Mouse (Mus musculus) CH12.LX (cell line): Measurements from ENCODE around the gene Gpatch1. TPM values are rescaled to one million over a fixed set of nuclear protein-coding genes. Genes with fewer than 3 reads are reported as not detected.

Experiments used
- DNase-seq: peaks from one replicate; pipeline ENCODE4 v3.0.0-alpha.2; 2013; ENCODE audit errors: extremely low read depth
- H3K27ac ChIP-seq: 2 replicates; pipeline ENCODE4 v1.5.1; 2012; ENCODE audit warnings: low read depth, mild to moderate bottlenecking, control low read depth, moderate library complexity; ENCODE audit not compliant: insufficient read depth
- H3K27me3 ChIP-seq: replicated peaks from 2 replicates; pipeline ENCODE3; 2012; ENCODE audit warnings: inconsistent platforms
- H3K36me3 ChIP-seq, 2 experiments: replicated peaks in 1 of 2; 2 replicates each; pipeline versions ENCODE3 to v1.6.1; 2012; ENCODE audit warnings: inconsistent platforms in 1 of 2, low read length in 1 of 2, mild to moderate bottlenecking in 1 of 2, mixed read lengths in 1 of 2, moderate library complexity in 1 of 2; ENCODE audit not compliant: control insufficient read depth in 1 of 2, insufficient read depth in 1 of 2
- H3K4me1 ChIP-seq, 2 experiments: 2 replicates each; pipeline ENCODE4 v1.6.1; 2012; ENCODE audit warnings: inconsistent platforms in 1 of 2, moderate library complexity in 1 of 2; ENCODE audit not compliant: insufficient read depth in 2 of 2, control insufficient read depth in 1 of 2
- H3K4me2 ChIP-seq: 2 replicates; pipeline ENCODE4 v1.6.1; 2012; ENCODE audit warnings: low read depth, mild to moderate bottlenecking, control low read depth; ENCODE audit not compliant: poor library complexity, insufficient read depth, severe bottlenecking
- H3K4me3 ChIP-seq, 3 experiments: fragments of 150-350 bp in 1 of 3; sonication (generic) in 1 of 3; replicated peaks in 1 of 3; 2 replicates each; pipeline versions ENCODE3 to v1.5.1; 2011 to 2012; ENCODE audit warnings: low read depth in 2 of 3, low read length in 2 of 3, mild to moderate bottlenecking in 2 of 3, moderate library complexity in 2 of 3, control low read depth in 1 of 3, improper control_type of control experiment in 1 of 3, inconsistent platforms in 1 of 3, mixed read lengths in 1 of 3; ENCODE audit not compliant: poor library complexity in 1 of 3
- H3K79me2 ChIP-seq: replicated peaks from 2 replicates; pipeline ENCODE4 v1.6.1; 2012; ENCODE audit warnings: mild to moderate bottlenecking, moderate library complexity; ENCODE audit not compliant: control insufficient read depth, poor library complexity, insufficient read depth, severe bottlenecking; ENCODE audit errors: extremely low read depth
- H3K9ac ChIP-seq: 2 replicates; pipeline ENCODE4 v1.6.1; 2012; ENCODE audit warnings: low read depth, mild to moderate bottlenecking, control low read depth, moderate library complexity; ENCODE audit not compliant: insufficient read depth
- H3K9me3 ChIP-seq: replicated peaks from 2 replicates; pipeline ENCODE3; 2012; ENCODE audit warnings: low read length, inconsistent platforms, mixed read lengths
- CHD1 ChIP-seq: IDR thresholded peaks from 2 replicates; pipeline ENCODE4 v1.6.1; 2012; ENCODE audit warnings: low read depth, low read length, improper control_type of control experiment, inconsistent platforms
- CHD2 ChIP-seq: IDR thresholded peaks from 2 replicates; pipeline ENCODE4 v1.6.1; 2011; ENCODE audit warnings: low read length, improper control_type of control experiment
- ELF1 ChIP-seq: IDR thresholded peaks from 2 replicates; pipeline ENCODE4 v1.6.1; 2014; ENCODE audit warnings: low read depth, mild to moderate bottlenecking, inconsistent platforms, low read length, improper control_type of control experiment
- EP300 ChIP-seq: IDR thresholded peaks from 2 replicates; pipeline ENCODE4 v1.6.1; 2011; ENCODE audit warnings: low read length, improper control_type of control experiment
- ETS1 ChIP-seq: conservative IDR thresholded peaks from 2 replicates; pipeline ENCODE4 v1.6.1; 2012; ENCODE audit warnings: low read depth, mild to moderate bottlenecking, inconsistent platforms, low read length, improper control_type of control experiment, moderate library complexity
- GABPA ChIP-seq: IDR thresholded peaks from 2 replicates; pipeline ENCODE4 v1.6.1; 2012; ENCODE audit warnings: low read depth, low read length, improper control_type of control experiment, inconsistent platforms; ENCODE audit not compliant: insufficient replicate concordance
- JUN ChIP-seq: IDR thresholded peaks from 2 replicates; pipeline ENCODE4 v1.6.1; 2011; ENCODE audit warnings: low read depth, mild to moderate bottlenecking, low read length, improper control_type of control experiment, moderate library complexity; ENCODE audit not compliant: insufficient read depth
- JUND ChIP-seq: conservative IDR thresholded peaks from 2 replicates; pipeline ENCODE4 v1.6.1; 2011; ENCODE audit warnings: low read depth, low read length, improper control_type of control experiment
- KAT2A ChIP-seq: IDR thresholded peaks from 2 replicates; pipeline ENCODE4 v1.6.1; 2012; ENCODE audit warnings: low read length, improper control_type of control experiment, inconsistent platforms; ENCODE audit not compliant: insufficient replicate concordance
- MAFK ChIP-seq: IDR thresholded peaks from 2 replicates; pipeline ENCODE4 v1.6.1; 2011; ENCODE audit warnings: low read length, improper control_type of control experiment; ENCODE audit not compliant: insufficient replicate concordance
- MAX ChIP-seq: IDR thresholded peaks from 2 replicates; pipeline ENCODE4 v1.6.1; 2011; ENCODE audit warnings: low read length, improper control_type of control experiment
- MAZ ChIP-seq: IDR thresholded peaks from 2 replicates; pipeline ENCODE4 v1.6.1; 2012; ENCODE audit warnings: low read depth, mild to moderate bottlenecking, inconsistent platforms, low read length, improper control_type of control experiment, moderate library complexity
- MEF2A ChIP-seq: IDR thresholded peaks from 2 replicates; pipeline ENCODE4 v1.6.1; 2014; ENCODE audit warnings: low read depth, mild to moderate bottlenecking, inconsistent platforms, low read length, improper control_type of control experiment, borderline replicate concordance
- MXI1 ChIP-seq: IDR thresholded peaks from 2 replicates; pipeline ENCODE4 v1.6.1; 2011; ENCODE audit warnings: mild to moderate bottlenecking, low read depth, low read length, improper control_type of control experiment
- MYC ChIP-seq: IDR thresholded peaks from 2 replicates; pipeline ENCODE4 v1.6.1; 2011; ENCODE audit warnings: low read depth, mild to moderate bottlenecking, improper control_type of control experiment, low read length
- NELFE ChIP-seq: IDR thresholded peaks from 2 replicates; pipeline ENCODE4 v1.6.1; 2011; ENCODE audit warnings: low read depth, low read length, improper control_type of control experiment
- NRF1 ChIP-seq: IDR thresholded peaks from 2 replicates; pipeline ENCODE4 v1.6.1; 2014; ENCODE audit warnings: low read depth, mild to moderate bottlenecking, inconsistent platforms, low read length, improper control_type of control experiment, moderate library complexity
- POLR2AphosphoS2 ChIP-seq: IDR thresholded peaks from 2 replicates; pipeline ENCODE4 v1.6.1; 2011; ENCODE audit warnings: low read depth, low read length, improper control_type of control experiment
- RCOR1 ChIP-seq: conservative IDR thresholded peaks from 2 replicates; pipeline ENCODE4 v1.6.1; 2012; ENCODE audit warnings: low read depth, mild to moderate bottlenecking, inconsistent platforms, low read length, improper control_type of control experiment
- SIN3A ChIP-seq: IDR thresholded peaks from 2 replicates; pipeline ENCODE4 v1.6.1; 2012; ENCODE audit warnings: low read length, improper control_type of control experiment, inconsistent platforms
- USF1 ChIP-seq: IDR thresholded peaks from 2 replicates; pipeline ENCODE4 v1.6.1; 2014; ENCODE audit warnings: low read depth, mild to moderate bottlenecking, inconsistent platforms, low read length, improper control_type of control experiment
- USF2 ChIP-seq: conservative IDR thresholded peaks from 2 replicates; pipeline ENCODE4 v1.6.1; 2011; ENCODE audit warnings: low read depth, low read length, improper control_type of control experiment
- ZMIZ1 ChIP-seq: IDR thresholded peaks from 2 replicates; pipeline ENCODE4 v1.6.1; 2012; ENCODE audit warnings: low read depth, mild to moderate bottlenecking, inconsistent platforms, low read length, improper control_type of control experiment
- ZNF384 ChIP-seq: IDR thresholded peaks from 2 replicates; pipeline ENCODE4 v1.6.1; 2012; ENCODE audit warnings: low read depth, low read length, improper control_type of control experiment, inconsistent platforms
- dilution Hi-C: fragments of 300-500 bp; cut with MboI; formaldehyde crosslinking; loops from 2 replicates; pipeline ENCODE4 v1.14.3; 2020; ENCODE audit warnings: low sequenced_read_pairs; ENCODE audit not compliant: extremely low pct_unique_long_range_greater_than_20kb, extremely low pct_ligation_motif_present
- in situ Hi-C: fragments of 300-500 bp; cut with MboI; formaldehyde crosslinking; loops from 3 replicates; pipeline ENCODE4 v1.14.3; 2019; ENCODE audit warnings: low sequenced_read_pairs, low pct_ligation_motif_present, low pct_unique_long_range_greater_than_20kb, mixed read lengths
- polyA plus RNA-seq: library from polyadenylated mRNA; unstranded; fragments of >175 nt; gene quantifications from 2 replicates; pipeline ENCODE4 v1.2.1, GENCODE M21; 2012; ENCODE audit warnings: low read depth; ENCODE audit not compliant: insufficient read length
- total RNA-seq, 2 experiments: library from RNA; depleted of rRNA; stranded (reverse); fragments of 300-350 nt in 1 of 2; fragments of >200 nt in 1 of 2; gene quantifications; 2 replicates each; pipeline ENCODE4 v1.2.3; 2012 to 2014

Gene Gpatch1
- total and polyA plus RNA-seq, 3 experiments: 4.3 to 14.2 (median 6.9) TPM

DNA sequence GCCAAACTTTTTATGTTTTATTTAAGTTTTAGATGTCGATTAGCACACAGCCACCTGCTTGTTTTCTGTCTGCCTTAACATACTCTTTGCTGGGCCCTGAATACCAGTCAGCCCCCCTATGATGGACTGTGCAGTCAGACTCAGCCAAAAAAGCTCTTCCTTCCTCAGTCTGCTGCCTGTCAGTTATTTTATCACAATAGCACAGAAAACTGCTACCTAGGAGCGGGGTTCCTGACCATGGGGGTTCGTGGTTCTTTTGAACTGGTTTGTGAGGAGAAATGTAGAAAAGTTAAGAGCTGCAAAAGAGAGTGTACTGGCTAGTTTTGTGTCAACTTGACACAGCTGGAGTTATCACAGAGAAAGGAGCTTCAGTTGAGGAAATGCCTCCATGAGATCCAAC lies 39.3 kb downstream of the Gpatch1 start:
- no peak overlapping the region for H3K9ac ChIP-seq
- H3K4me3 ChIP-seq: no peak overlapping the region
- H3K4me2 ChIP-seq: no peak overlapping the region
- dilution Hi-C loops: no loop called here
- H3K27me3 ChIP-seq: no peaks in the 10 kb centered on the region
- no peak for TF ChIP-seq MAFK
- TF ChIP-seq ZNF384: no peak
- TF ChIP-seq USF1: no peak
- TF ChIP-seq CHD1: no peak
- no peak for TF ChIP-seq MXI1
- TF ChIP-seq POLR2AphosphoS2: no peak
- TF ChIP-seq NELFE: no peak
- no peak for TF ChIP-seq ZMIZ1
- no peak for TF ChIP-seq KAT2A
- no peak for TF ChIP-seq MAZ
- TF ChIP-seq ETS1: no peak
- TF ChIP-seq JUND: no peak
- no peak for TF ChIP-seq MAX
- no peak for TF ChIP-seq CHD2
- TF ChIP-seq RCOR1: no peak
- TF ChIP-seq NRF1: no peak
- TF ChIP-seq SIN3A: no peak
- no peak for TF ChIP-seq USF2
- no peak for TF ChIP-seq GABPA
- no peaks in the 10 kb centered on the region for H3K79me2 ChIP-seq
- H3K9me3 ChIP-seq: peaks cover 10% of the 10 kb centered on the region
- in situ Hi-C loops: no loop called here
- no peak overlapping the region for H3K27ac ChIP-seq
- peaks cover 50 to 78% of the 10 kb centered on the region in 2 experiments for H3K36me3 ChIP-seq
- no peaks in the 10 kb centered on the region for H3K4me1 ChIP-seq
- no peak for DNase-seq

DNA sequence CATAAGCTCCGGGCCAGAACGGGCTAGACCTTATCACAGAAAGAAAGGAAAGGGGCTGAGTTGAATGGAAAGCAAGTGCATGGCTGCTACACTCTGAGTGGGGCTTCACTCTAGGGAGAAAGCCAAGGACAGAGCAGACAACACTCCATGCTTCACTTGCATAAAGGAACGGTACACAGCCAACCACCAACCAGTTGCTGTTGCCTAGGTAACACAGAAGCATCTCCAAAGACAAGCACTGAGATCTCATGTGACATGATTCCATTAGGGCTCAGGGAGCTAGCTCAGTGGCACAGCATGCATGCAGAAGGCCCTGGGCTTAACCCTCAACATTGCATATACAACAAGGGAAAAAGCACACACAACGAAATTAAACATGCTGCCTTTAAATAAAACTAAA lies 40.8 kb downstream of the Gpatch1 start:
- peaks cover 10% of the 10 kb centered on the region for H3K9me3 ChIP-seq
- H3K9ac ChIP-seq: no peak overlapping the region
- dilution Hi-C loops: no loop called here
- no peak overlapping the region for H3K4me2 ChIP-seq
- DNase-seq: no peak
- H3K79me2 ChIP-seq: no peaks in the 10 kb centered on the region
- peaks cover 41 to 64% of the 10 kb centered on the region in 2 experiments for H3K36me3 ChIP-seq
- in situ Hi-C loops: no loop called here
- no peaks in the 10 kb centered on the region for H3K27me3 ChIP-seq
- TF ChIP-seq MEF2A: no peak
- no peak for TF ChIP-seq MYC
- no peak for TF ChIP-seq JUN
- no peak for TF ChIP-seq ELF1
- no peak for TF ChIP-seq EP300
- H3K4me1 ChIP-seq: no peaks in the 10 kb centered on the region
- no peak overlapping the region for H3K4me3 ChIP-seq
- no peak overlapping the region for H3K27ac ChIP-seq
